Mouse (Mus musculus): ENCODE measurements at regions not wholly inside any gene's neighbourhood (a gene's known extent, or its start where the extent isn't known, plus 50 kb on each side); places are given as distances from the start of the nearest gene placed in this dataset.

DNA sequence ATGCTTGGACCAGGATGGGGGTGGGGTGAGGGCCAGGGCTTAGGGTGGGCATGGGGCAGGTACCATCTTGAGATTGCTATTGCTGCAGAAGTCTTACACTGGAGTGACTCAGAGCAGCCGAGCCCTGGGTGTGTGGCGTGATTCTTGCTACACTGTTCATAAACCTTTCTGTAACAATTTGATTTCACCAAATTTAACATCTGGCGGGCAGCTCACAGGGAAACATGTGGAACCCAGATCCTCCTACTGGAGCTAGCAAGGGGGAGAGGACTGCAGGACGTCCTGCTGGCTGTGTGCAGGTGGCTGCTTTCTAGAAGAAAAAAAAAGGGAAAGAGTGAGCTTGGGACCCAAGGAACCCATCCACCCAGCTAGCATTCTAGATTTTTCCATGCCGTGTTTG, 719.7 kb downstream of the Vrk1 start:
- no peak overlapping the region for H3K4me2 ChIP-seq
- no peaks in the 10 kb centered on the region for H3K27me3 ChIP-seq
- no peaks in the 10 kb centered on the region for H3K4me1 ChIP-seq (replicated peaks)
- H3K36me3 ChIP-seq, result no peaks in the 10 kb centered on the region
- H3K9me3 ChIP-seq, result no peaks in the 10 kb centered on the region
- H3K27ac ChIP-seq (replicated peaks), result no peak overlapping the region
- no peak for ATAC-seq (ENCODE audit: low read depth)
- no peak overlapping the region for H3K4me3 ChIP-seq
- H3K9ac ChIP-seq, result no peak overlapping the region
- 80% methylated on average over 5 of the region's 5 CpGs for WGBS

DNA sequence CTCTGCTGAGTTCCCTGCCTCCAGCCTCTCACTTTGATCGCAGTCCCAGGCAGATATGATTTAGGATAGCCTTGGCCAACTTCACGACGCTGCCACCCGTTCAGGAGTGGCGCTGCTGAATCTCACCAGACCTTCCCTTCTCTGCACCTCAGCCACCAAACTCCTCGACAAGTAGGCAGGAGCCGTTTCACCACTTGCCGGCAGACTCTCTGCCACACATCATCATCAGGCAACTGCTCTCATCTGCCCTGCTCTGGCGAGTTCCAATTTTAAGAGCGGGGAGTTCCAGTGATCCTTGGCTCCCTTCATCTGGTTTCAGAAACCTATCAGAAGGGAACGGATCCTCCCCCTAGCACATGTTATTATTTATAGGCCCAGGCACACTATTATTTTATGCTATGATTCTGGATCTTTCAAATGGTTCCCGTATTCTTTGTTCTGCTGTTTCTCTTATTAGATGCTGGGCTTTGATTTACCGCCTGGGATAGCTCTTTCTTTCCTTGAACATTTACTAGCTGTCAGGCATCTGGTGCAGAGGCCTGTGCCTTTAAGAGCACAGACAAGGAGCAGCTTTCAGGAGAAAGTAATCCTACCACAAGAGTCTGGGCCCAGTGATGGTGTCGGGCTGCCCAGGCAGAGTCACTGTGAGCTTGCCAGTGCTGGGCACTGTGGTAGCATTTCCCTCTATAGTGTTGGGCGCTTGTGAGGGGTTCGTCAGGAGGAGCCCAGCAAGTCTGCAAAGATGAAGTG, 722.3 kb downstream of the Vrk1 start:
- WGBS, result 76% methylated on average over 16 of the region's 16 CpGs
- ATAC-seq (ENCODE audit: low read depth), result no peak
- Histone ChIP-seq H3K4me2 (no peak overlapping the region), H3K36me3 (no peaks in the 10 kb centered on the region), H3K9ac (no peak overlapping the region), H3K27ac (replicated peaks) (no peak overlapping the region), H3K9me3 (no peaks in the 10 kb centered on the region), H3K4me1 (replicated peaks) (no peaks in the 10 kb centered on the region), H3K27me3 (no peaks in the 10 kb centered on the region), H3K4me3 (no peak overlapping the region)

DNA sequence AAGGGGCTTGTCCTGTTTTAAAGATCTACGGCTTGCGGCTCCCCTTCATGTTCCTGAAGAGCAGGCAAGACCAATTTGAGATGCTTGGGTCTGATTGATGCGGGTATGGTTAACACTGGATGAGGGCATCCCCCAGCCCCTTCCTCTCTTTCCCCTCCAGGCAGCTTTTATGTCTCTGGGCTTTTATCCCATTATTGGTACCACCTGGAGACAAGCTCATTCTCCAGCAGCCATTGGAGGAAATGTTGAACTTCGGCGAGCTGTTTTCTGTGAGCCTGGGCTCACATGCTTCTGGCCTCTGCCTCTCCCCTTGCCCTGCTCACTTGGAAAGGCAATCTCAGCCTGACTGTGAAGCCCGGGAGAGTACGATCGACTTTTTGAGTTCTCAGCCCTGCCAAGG, 738.7 kb downstream of the Vrk1 start:
- H3K4me1 ChIP-seq (replicated peaks), result no peaks in the 10 kb centered on the region
- no peak for ATAC-seq (ENCODE audit: low read depth)
- no peaks in the 10 kb centered on the region for H3K36me3 ChIP-seq
- H3K9ac ChIP-seq, result no peak overlapping the region
- H3K4me2 ChIP-seq, result no peak overlapping the region
- WGBS, result 72% methylated on average over 8 of the region's 8 CpGs
- H3K9me3 ChIP-seq, result peaks cover 3% of the 10 kb centered on the region; the same call in 1 of the 2 replicates
- no peak overlapping the region for H3K27ac ChIP-seq (replicated peaks)
- H3K27me3 ChIP-seq, result no peaks in the 10 kb centered on the region
- no peak overlapping the region for H3K4me3 ChIP-seq

DNA sequence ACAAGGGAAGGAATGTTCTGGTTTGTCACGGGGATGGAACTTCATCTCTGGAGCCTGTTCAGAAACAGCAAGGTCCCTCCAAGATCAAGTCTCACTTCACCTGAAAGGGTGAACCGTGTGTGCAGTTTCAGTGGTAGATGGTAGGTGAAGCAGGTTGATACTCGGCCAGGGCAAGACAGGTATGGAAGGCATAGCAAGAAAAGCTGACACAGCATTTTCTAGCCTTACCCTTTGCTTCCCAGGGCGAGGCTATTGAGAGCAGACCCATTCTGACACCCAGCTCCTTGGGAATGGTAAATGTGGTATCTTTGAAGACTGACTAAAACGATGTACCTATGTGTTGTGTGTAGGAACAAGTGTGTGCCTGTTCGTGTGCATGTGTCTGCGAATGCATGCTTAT, 724.9 kb upstream of the 3110018I06Rik start:
- ATAC-seq (ENCODE audit: low read depth), result no peak
- Histone ChIP-seq H3K27me3 (no peaks in the 10 kb centered on the region), H3K36me3 (no peaks in the 10 kb centered on the region), H3K27ac (replicated peaks) (no peak overlapping the region), H3K9me3 (peaks cover 6% of the 10 kb centered on the region), H3K4me3 (no peak overlapping the region), H3K9ac (no peak overlapping the region), H3K4me1 (replicated peaks) (no peaks in the 10 kb centered on the region), H3K4me2 (no peak overlapping the region)
- whole genome bisulfite sequencing, result 84% methylated on average over 7 of the region's 7 CpGs

DNA sequence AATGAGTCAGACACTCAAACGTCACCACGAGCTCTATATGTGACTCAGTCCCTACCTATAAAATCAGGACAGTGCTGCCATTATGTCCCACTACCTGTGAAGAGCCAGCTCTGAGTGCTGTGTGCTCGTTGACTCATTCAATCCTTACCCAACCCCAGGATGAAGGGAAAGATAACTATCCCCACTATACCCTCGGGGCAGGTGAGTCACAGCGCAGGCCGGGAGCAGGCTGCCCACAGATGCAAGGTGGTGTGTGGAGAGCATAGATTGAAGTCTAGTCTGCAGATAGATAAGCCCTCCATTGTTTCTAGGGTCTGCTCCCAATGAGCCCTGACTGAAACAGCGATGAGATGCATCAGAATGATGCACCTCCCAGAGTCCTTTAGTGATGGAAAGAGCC, 723.9 kb upstream of the 3110018I06Rik start:
- 85% methylated on average over 7 of the region's 7 CpGs for WGBS
- H3K27ac ChIP-seq (replicated peaks), result no peak overlapping the region
- peaks cover 6% of the 10 kb centered on the region for H3K9me3 ChIP-seq
- H3K4me1 ChIP-seq (replicated peaks), result no peaks in the 10 kb centered on the region
- H3K27me3 ChIP-seq, result no peaks in the 10 kb centered on the region
- no peak overlapping the region for H3K9ac ChIP-seq
- no peak overlapping the region for H3K4me2 ChIP-seq
- no peak overlapping the region for H3K4me3 ChIP-seq
- no peak for ATAC-seq (ENCODE audit: low read depth)
- H3K36me3 ChIP-seq, result no peaks in the 10 kb centered on the region

DNA sequence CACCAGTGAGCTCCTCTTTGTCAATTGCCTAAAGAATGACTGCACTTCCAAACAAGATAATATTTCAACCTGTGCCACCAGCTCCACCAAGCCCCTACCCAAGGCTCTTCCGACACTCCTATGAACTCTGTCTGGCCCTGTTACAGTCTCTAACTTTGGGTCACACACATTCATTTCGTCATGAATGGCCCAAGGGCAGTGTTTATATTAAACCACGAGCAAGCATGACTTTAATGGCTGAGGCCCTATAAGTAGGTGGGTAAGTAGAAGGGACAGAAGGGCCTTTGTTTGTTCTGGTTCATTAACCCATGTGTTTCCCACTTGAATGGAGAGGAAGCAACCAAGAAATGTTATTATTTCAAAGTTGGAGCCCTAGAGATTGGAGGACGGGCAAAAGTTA, 714.9 kb upstream of the 3110018I06Rik start:
- Histone ChIP-seq H3K9me3 (no peaks in the 10 kb centered on the region), H3K4me2 (no peak overlapping the region), H3K27ac (replicated peaks) (no peak overlapping the region), H3K9ac (no peak overlapping the region), H3K4me3 (no peak overlapping the region), H3K4me1 (replicated peaks) (no peaks in the 10 kb centered on the region), H3K27me3 (no peaks in the 10 kb centered on the region), H3K36me3 (no peaks in the 10 kb centered on the region)
- no peak for ATAC-seq (ENCODE audit: low read depth)
- WGBS, result 44% methylated on average over 4 of the region's 4 CpGs

DNA sequence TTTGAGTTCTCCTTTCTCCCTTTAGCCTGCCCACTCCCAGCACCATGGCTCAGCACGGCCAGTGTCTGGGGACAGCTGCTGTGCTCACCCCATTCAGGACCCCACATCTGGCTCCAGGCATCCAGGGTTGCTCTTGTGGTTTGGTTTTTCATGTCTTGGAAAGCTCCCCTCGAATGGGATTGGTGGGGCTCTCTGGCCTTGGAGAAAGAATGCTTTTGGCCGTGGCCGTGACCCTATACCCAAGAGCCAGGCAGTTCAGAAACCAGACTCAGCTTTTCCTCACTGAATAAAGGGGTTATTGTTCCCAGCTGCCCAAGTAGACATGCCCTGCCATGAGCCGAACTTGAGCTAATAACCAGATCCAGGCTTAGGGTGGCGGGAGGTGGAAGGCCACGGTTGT, 691.8 kb upstream of the 3110018I06Rik start:
- Histone ChIP-seq H3K4me1 (replicated peaks) (no peaks in the 10 kb centered on the region), H3K9me3 (peaks cover 5% of the 10 kb centered on the region; the same call in 1 of the 2 replicates), H3K9ac (no peak overlapping the region), H3K36me3 (no peaks in the 10 kb centered on the region), H3K27ac (replicated peaks) (no peak overlapping the region), H3K4me2 (no peak overlapping the region), H3K4me3 (no peak overlapping the region), H3K27me3 (no peaks in the 10 kb centered on the region)
- 75% methylated on average over 7 of the region's 7 CpGs for WGBS
- ATAC-seq (ENCODE audit: low read depth), result no peak

DNA sequence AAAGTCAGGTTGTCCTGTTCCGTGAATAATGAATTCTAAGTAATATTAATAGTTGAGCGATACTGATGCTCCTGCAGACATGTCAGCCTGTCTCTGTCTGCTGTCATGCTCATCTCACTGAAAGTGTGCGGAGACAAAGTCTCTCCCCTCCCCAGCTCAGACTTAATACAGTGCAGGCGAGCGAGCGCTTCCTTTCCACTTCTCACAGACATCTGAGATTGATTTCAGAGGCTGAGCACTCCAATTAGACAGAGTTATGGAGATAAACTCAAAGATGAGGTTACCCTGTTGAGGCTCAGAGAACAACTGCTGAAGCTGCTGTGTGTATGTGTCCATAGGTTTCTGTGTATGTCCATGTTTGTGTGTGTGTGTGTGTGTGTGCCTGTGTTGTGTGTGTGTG, 668.7 kb upstream of the 3110018I06Rik start:
- Histone ChIP-seq H3K4me1 (replicated peaks) (no peaks in the 10 kb centered on the region), H3K4me3 (no peak overlapping the region), H3K9ac (no peak overlapping the region), H3K9me3 (0 out of 2 replicates have a peak, but pooled peaks cover 5% of the 10 kb centered on the region), H3K36me3 (no peaks in the 10 kb centered on the region), H3K27ac (replicated peaks) (no peak overlapping the region), H3K27me3 (no peaks in the 10 kb centered on the region), H3K4me2 (no peak overlapping the region)
- ATAC-seq (ENCODE audit: low read depth), result no peak
- 89% methylated on average over 6 of the region's 6 CpGs for WGBS

DNA sequence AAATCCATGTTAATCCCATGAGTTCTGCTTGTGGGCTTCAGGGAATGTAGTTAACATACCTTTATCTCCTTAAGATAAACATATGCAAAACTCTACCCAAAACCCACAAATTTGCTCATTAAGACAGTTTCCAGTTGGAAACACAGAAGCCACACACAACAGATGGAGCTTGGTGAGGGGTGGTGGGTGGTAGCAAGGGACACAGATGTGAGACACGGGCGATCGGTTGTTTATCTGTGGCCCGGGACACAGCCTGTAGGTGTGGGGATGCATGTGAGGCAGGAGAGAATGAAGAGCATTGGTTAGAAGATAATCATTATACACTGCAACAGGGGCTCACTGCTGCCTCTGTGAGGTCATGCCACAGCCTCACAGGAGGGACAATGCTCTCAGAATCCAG, 666.1 kb upstream of the 3110018I06Rik start:
- no peak overlapping the region for H3K27ac ChIP-seq (replicated peaks)
- no peaks in the 10 kb centered on the region; the same call in 1 of the 2 replicates for H3K4me1 ChIP-seq (replicated peaks)
- WGBS, result 78% methylated on average over 4 of the region's 4 CpGs
- 0 out of 2 replicates have a peak, but pooled peaks cover 5% of the 10 kb centered on the region for H3K9me3 ChIP-seq
- no peak overlapping the region for H3K4me3 ChIP-seq
- no peak overlapping the region for H3K4me2 ChIP-seq
- ATAC-seq (ENCODE audit: low read depth), result no peak
- no peak overlapping the region for H3K9ac ChIP-seq
- H3K27me3 ChIP-seq, result no peaks in the 10 kb centered on the region
- no peaks in the 10 kb centered on the region for H3K36me3 ChIP-seq

DNA sequence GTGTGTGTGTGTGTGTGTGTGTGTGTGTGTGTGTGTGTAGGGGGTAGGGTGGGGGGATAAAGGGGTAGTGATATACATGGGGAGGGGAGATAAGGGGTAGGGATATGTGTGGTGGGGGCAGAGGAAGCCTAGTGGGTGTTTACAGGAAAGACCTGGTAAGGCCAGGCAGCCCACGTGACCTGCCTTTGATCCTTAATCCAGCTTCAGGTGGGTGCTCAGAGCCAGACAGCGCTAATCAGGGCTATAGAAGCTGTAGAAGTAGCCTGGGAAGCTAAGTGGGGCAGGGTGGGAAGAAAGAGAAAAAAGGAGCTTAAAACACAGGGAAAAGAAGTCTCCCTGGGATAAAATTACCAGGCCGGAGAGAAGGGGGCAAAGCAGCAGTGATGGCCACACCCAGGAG, 659.9 kb upstream of the 3110018I06Rik start:
- ATAC-seq (ENCODE audit: low read depth), result no peak
- Histone ChIP-seq H3K4me2 (no peak overlapping the region), H3K27me3 (peaks cover 3% of the 10 kb centered on the region; the same call in 1 of the 2 replicates), H3K9ac (no peak overlapping the region), H3K36me3 (no peaks in the 10 kb centered on the region), H3K27ac (replicated peaks) (no peak overlapping the region), H3K9me3 (no peaks in the 10 kb centered on the region), H3K4me3 (no peak overlapping the region), H3K4me1 (replicated peaks) (peaks cover 10% of the 10 kb centered on the region)
- 38% methylated on average over 3 of the region's 3 CpGs for WGBS

DNA sequence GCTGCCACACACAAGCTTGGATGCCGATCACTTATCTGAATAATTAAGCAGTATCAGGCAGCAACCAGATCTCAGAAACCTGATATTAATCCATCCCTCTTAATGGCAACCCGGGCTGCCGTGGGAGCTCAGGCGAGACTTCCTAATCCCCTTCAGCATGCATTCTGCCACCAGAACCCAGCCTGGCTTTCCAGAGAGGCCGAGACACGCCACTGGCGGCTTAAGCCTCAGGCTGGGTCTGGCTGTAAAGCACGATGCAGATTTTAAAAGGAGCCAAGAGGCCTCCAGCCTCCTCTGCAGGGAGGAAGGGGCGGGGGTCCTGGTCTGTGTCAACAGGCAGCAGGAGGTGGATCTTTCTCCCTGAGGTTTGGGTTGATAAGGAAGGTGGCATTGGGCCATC, 659.1 kb upstream of the 3110018I06Rik start:
- peaks cover 3% of the 10 kb centered on the region; the same call in 1 of the 2 replicates for H3K27me3 ChIP-seq
- no peak overlapping the region for H3K4me2 ChIP-seq
- peak overlapping the region; percentile 47; the same call in 1 of the 2 replicates for H3K27ac ChIP-seq (replicated peaks)
- H3K9ac ChIP-seq, result no peak overlapping the region
- no peak overlapping the region for H3K4me3 ChIP-seq
- no peak for ATAC-seq (ENCODE audit: low read depth)
- H3K9me3 ChIP-seq, result no peaks in the 10 kb centered on the region
- H3K4me1 ChIP-seq (replicated peaks), result peaks cover 10% of the 10 kb centered on the region
- 18% methylated on average over 9 of the region's 9 CpGs for WGBS
- no peaks in the 10 kb centered on the region for H3K36me3 ChIP-seq

DNA sequence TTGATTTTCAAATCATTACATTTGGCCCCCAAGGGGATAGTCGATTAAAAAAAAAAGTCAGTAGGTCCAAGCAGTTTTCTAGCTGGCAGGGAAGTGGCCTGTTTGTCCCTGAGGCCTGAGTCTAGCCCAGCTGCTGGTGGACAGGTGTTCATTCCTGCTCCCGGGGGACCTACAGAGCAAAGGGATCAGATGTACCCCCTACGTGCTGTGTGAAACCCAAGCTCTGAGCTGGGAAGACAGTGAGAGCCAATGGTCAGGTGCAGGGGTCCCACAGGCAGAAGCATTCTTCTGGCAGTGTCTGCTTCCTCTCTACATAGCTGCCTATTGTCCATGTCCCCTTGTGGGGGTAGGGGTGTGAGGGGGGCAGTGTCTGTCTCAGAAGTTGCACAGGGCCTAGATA, 653.2 kb upstream of the 3110018I06Rik start:
- Histone ChIP-seq H3K4me1 (replicated peaks) (peaks cover 11% of the 10 kb centered on the region), H3K27me3 (peaks cover 3% of the 10 kb centered on the region; the same call in 1 of the 2 replicates), H3K9ac (no peak overlapping the region), H3K4me3 (no peak overlapping the region), H3K27ac (replicated peaks) (no peak overlapping the region), H3K4me2 (no peak overlapping the region), H3K9me3 (no peaks in the 10 kb centered on the region), H3K36me3 (no peaks in the 10 kb centered on the region)
- ATAC-seq (ENCODE audit: low read depth), result no peak
- WGBS, result 75% methylated on average over 3 of the region's 3 CpGs

DNA sequence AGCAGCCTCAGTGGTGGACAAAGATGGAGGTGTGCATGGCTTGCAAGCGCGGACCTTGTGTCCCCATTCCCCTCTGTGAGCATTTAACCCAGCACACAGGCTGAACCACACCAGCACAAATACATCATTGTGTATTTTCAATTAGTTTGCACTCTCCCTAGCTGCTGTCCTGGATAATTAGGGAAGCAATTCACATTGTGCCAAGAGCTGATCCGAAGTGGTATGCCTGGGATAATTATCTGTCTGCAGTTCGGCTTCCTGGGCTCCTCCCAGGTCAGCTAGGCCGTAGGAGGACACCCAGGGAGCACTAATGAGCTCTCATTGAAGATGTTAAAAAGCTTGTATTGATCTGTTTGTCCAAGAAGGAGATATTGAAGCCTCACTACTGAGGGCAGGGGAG, 648.8 kb upstream of the 3110018I06Rik start:
- H3K9me3 ChIP-seq, result no peaks in the 10 kb centered on the region
- no peak overlapping the region for H3K4me3 ChIP-seq
- WGBS, result 23% methylated on average over 5 of the region's 5 CpGs
- no peaks in the 10 kb centered on the region for H3K36me3 ChIP-seq
- ATAC-seq (ENCODE audit: low read depth), result peak; percentile 43; the same call in 1 of the 2 replicates
- H3K27me3 ChIP-seq, result 0 out of 2 replicates have a peak, but pooled peaks cover 2% of the 10 kb centered on the region
- peak overlapping the region; percentile 68 for H3K27ac ChIP-seq (replicated peaks)
- H3K4me1 ChIP-seq (replicated peaks), result peaks cover 34% of the 10 kb centered on the region
- H3K9ac ChIP-seq, result no peak overlapping the region
- no peak overlapping the region for H3K4me2 ChIP-seq
